In the genomic region with DNA sequence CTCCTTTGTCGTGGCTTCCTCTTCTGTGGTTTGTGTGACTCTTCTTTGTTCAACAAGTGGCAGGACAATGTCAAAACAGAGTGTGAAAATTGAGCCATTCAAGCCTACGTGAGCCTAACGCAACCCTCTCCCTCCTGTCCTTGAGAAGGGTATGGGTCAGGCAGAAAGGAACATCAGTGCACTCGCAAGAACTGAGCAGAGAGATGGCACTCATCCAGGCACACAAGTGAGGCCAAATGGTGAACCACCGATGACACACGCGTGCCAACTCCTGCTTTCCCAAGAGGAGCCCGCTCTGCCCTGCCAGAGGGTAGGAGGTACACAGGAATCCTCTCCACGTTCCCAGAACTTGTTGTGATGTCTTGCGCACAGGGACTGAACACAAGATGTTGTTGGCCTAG, we compare ENCODE assay signal across 9 mouse cellular contexts. TPM values are rescaled to one million over a fixed set of nuclear protein-coding genes. Genes with fewer than 3 reads are reported as not detected.
DNase-seq lines count a peak whose midpoint lies in the region; ATAC-seq lines count a peak whose summit lies in the region.
"Had no signal": no experiment of that assay in that cellular context is flagged by ENCODE, and none has a peak within 500 bp of the region (broad histone marks: within the 10 kb centered on the region; RNA-seq: fewer than 3 reads in every experiment).

No protein-coding gene starts in this region.

- no peak overlapping the region for H3K4me2 ChIP-seq in hindbrain, embryonic 16.5 days (ENCODE audit: low read length)
- H3K4me2 ChIP-seq: liver, embryonic 15.5 days had no signal

- peaks cover 16% of the 10 kb centered on the region; the same call in 1 of the 2 replicates for H3K4me1 ChIP-seq in heart, embryonic 10.5 days
- no peaks in the 10 kb centered on the region; the same call in 1 of the 2 replicates for H3K4me1 ChIP-seq in hindbrain, embryonic 16.5 days (ENCODE audit: control insufficient read depth, insufficient read depth, low read depth, low read length)

- peak; percentile 83 to 88 for DNase-seq in heart, adult 18-20 months
- DNase-seq in heart, embryonic 10.5 days (ENCODE audit: low spot score): no peak
- peak; percentile 17 for DNase-seq in NIH3T3 (ENCODE audit: low read depth)
- peak; percentile 85 to 88 for DNase-seq in cerebellum, postnatal 14 days
- peak; percentile 18 for DNase-seq in kidney, postnatal 10 days
- DNase-seq in frontal cortex, adult 2 months (ENCODE audit: extremely low spot score in 1 of 2, low spot score in 1 of 2): no peak

- H3K9ac ChIP-seq in hindbrain, embryonic 16.5 days (ENCODE audit: low read depth, low read length): no peak overlapping the region
- H3K9ac ChIP-seq: liver, embryonic 15.5 days had no signal

- 78% methylated on average over 10 of the region's 10 CpGs for WGBS in heart, embryonic 10.5 days
- 53% methylated on average over 10 of the region's 10 CpGs for WGBS in hindbrain, embryonic 16.5 days

- no peaks in the 10 kb centered on the region for H3K27me3 ChIP-seq in heart, embryonic 10.5 days (ENCODE audit: insufficient read depth, poor library complexity, severe bottlenecking)
- H3K27me3 ChIP-seq in hindbrain, embryonic 16.5 days (replicated peaks; ENCODE audit: control insufficient read depth, insufficient read depth, low read length): no peaks in the 10 kb centered on the region
- H3K27me3 ChIP-seq: liver, embryonic 15.5 days had no signal

- no peaks in the 10 kb centered on the region for H3K9me3 ChIP-seq in heart, embryonic 10.5 days
- H3K9me3 ChIP-seq in hindbrain, embryonic 16.5 days (ENCODE audit: control insufficient read depth, low read length): no peaks in the 10 kb centered on the region
- H3K9me3 ChIP-seq: liver, embryonic 15.5 days had no signal

- no peak overlapping the region for H3K27ac ChIP-seq in heart, embryonic 10.5 days
- no peak overlapping the region for H3K27ac ChIP-seq in hindbrain, embryonic 16.5 days (ENCODE audit: low read depth, low read length)
- H3K27ac ChIP-seq: liver, embryonic 15.5 days had no signal

- no peaks in the 10 kb centered on the region for H3K36me3 ChIP-seq in heart, embryonic 10.5 days
- no peaks in the 10 kb centered on the region for H3K36me3 ChIP-seq in hindbrain, embryonic 16.5 days (ENCODE audit: control insufficient read depth, insufficient read depth, low read length)
- H3K36me3 ChIP-seq: liver, embryonic 15.5 days had no signal

- no peak overlapping the region for H3K4me3 ChIP-seq in heart, embryonic 10.5 days
- no peak overlapping the region for H3K4me3 ChIP-seq in hindbrain, embryonic 16.5 days (ENCODE audit: low read length)
- H3K4me3 ChIP-seq: liver, embryonic 15.5 days had no signal

- ATAC-seq in megakaryocyte-erythroid progenitor cell, adult 5-6 weeks (replicated peaks; ENCODE audit: low FRiP score, low TSS enrichment, poor library complexity, severe bottlenecking): no peak
- no peak for ATAC-seq in hindbrain, embryonic 16.5 days

RNA-seq across cellular contexts. Expression of a gene that starts 50.2 kb away (rescaled TPM):
- total RNA-seq in heart, adult 18-20 months (2021): 10 to 100 TPM; 21.8 to 22.3 TPM
- polyA plus RNA-seq in heart, embryonic 10.5 days (2016; fragmentation: Nextera tagmentation; extraction: Ambion mirVana): 0.30 and 0.55 TPM in 2 replicates
- total RNA-seq in megakaryocyte-erythroid progenitor cell, adult 5-6 weeks (2014; fragmentation: Nextera tagmentation): 3.3 and 7.0 TPM in 2 replicates
- total RNA-seq in megakaryocyte-erythroid progenitor cell, adult 5-6 weeks (2017): 4.7 and 6.5 TPM in 2 replicates
- polyA plus RNA-seq in hindbrain, embryonic 16.5 days (2015; fragmentation: Nextera tagmentation; extraction: Ambion mirVana): 4.0 and 5.0 TPM in 2 replicates
- 18.3 and 21.6 TPM in 2 replicates for polyA plus RNA-seq in frontal cortex, adult 2 months (2012; rRNA removed)

Comparison
In these comparisons a context has a peak if more than half of its experiments do, and no peak if none do; other contexts are left out.
1. DNase-seq: peak in heart, adult 18-20 months (2 of 2), NIH3T3 (single experiment), cerebellum, postnatal 14 days (2 of 2) and kidney, postnatal 10 days (single experiment); none in heart, embryonic 10.5 days (single experiment) and frontal cortex, adult 2 months (0 of 2).